Mouse (Mus musculus) embryonic facial prominence, embryonic 10.5 days (tissue): ENCODE results near the gene E330009J07Rik. TPM values are rescaled to one million over a fixed set of nuclear protein-coding genes. Genes with fewer than 3 reads are reported as not detected.

Experiments
- DNase-seq: peaks from one replicate; pipeline ENCODE4 v3.0.0-alpha.2; 2017; ENCODE audit warnings: low spot score
- H3K27ac ChIP-seq: fragments of 300-500 bp; sonication (generic); replicated peaks from 2 replicates; pipeline ENCODE4 v1.5.1; 2016; ENCODE audit warnings: mild to moderate bottlenecking
- H3K27me3 ChIP-seq: fragments of 300-500 bp; sonication (generic); replicated peaks from 2 replicates; pipeline ENCODE4 v1.6.1; 2016; ENCODE audit warnings: low read depth, mild to moderate bottlenecking; ENCODE audit not compliant: poor library complexity, severe bottlenecking
- H3K36me3 ChIP-seq: fragments of 300-500 bp; sonication (generic); replicated peaks from 2 replicates; pipeline ENCODE4 v1.6.1; 2016; ENCODE audit warnings: mild to moderate bottlenecking, moderate library complexity
- H3K4me1 ChIP-seq: fragments of 300-500 bp; sonication (generic); 2 replicates; pipeline ENCODE4 v1.6.1; 2016
- H3K4me3 ChIP-seq: fragments of 300-500 bp; sonication (generic); 2 replicates; pipeline ENCODE4 v1.5.1; 2016; ENCODE audit warnings: mild to moderate bottlenecking, moderate library complexity
- H3K9me3 ChIP-seq: fragments of 300-500 bp; sonication (generic); 2 replicates; pipeline ENCODE4 v1.6.1; 2016; ENCODE audit warnings: mild to moderate bottlenecking
- WGBS: fragments of 180-500 bp; shearing (Covaris S2); methylation state at CpG from one replicate; pipeline ENCODE4 v1.1.7; 2016; 5-methylcytosine and 5-hydroxymethylcytosine counted together
- polyA plus RNA-seq: library from polyadenylated mRNA; unstranded; fragments of >200 nt; fragmentation: Nextera tagmentation; extraction: Ambion mirVana; gene quantifications from 2 replicates; pipeline ENCODE4 v1.2.1, GENCODE M21; 2016

E330009J07Rik gene
- polyA plus RNA-seq, 1 experiment from 2014 or later, result 11.2 TPM

- peak; percentile 41 for DNase-seq
- H3K9me3 ChIP-seq, result no peaks in the 10 kb centered on the region
- H3K27me3 ChIP-seq, result no peaks in the 10 kb centered on the region
- WGBS, result 69% methylated on average over 1 of the region's 1 CpGs
- no peaks in the 10 kb centered on the region for H3K4me1 ChIP-seq
- no peak overlapping the region for H3K4me3 ChIP-seq
- H3K36me3 ChIP-seq, result peaks cover 13% of the 10 kb centered on the region
- no peak overlapping the region for H3K27ac ChIP-seq
Observed at GRCm38 (mm10) chr6:40423774-40424173, 12.2 kb downstream of the E330009J07Rik start.

GRCm38 (mm10) chr6:40423013-40423412 lies 12.9 kb downstream of the E330009J07Rik start:
- WGBS, result 88% methylated on average over 1 of the region's 1 CpGs
- Histone ChIP-seq H3K27ac (no peak overlapping the region), H3K9me3 (no peaks in the 10 kb centered on the region), H3K4me1 (no peaks in the 10 kb centered on the region), H3K36me3 (peaks cover 16% of the 10 kb centered on the region), H3K4me3 (no peak overlapping the region), H3K27me3 (no peaks in the 10 kb centered on the region)
- DNase-seq, result no peak

DNA sequence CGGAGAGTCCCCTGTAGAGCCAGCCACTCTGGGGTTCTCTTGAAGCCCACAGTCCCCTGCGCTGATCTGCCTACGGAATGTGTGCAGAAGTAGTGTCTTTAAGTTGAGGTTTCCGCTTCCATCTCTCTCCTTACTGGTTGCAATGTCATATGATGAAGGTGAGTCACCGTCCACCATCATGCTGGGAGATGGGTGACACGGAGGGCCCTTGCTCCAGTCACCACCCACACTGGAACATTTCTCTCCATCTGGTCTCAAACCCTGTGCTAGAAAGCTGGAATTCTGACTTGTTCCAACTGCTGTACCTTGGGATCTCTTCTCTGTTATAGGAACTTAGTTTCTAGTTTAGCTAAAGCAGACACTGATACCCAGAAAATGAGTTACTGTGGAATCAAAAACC lies 14.8 kb downstream of the E330009J07Rik start:
- 94% methylated on average over 6 of the region's 6 CpGs for WGBS
- Histone ChIP-seq H3K9me3 (no peaks in the 10 kb centered on the region), H3K27me3 (no peaks in the 10 kb centered on the region), H3K4me3 (no peak overlapping the region), H3K36me3 (peaks cover 23% of the 10 kb centered on the region), H3K27ac (no peak overlapping the region), H3K4me1 (no peaks in the 10 kb centered on the region)
- DNase-seq, result no peak

- DNase-seq, result no peak
- Histone ChIP-seq H3K36me3 (peaks cover 23% of the 10 kb centered on the region), H3K9me3 (no peaks in the 10 kb centered on the region), H3K4me3 (no peak overlapping the region), H3K27me3 (no peaks in the 10 kb centered on the region), H3K4me1 (no peaks in the 10 kb centered on the region), H3K27ac (no peak overlapping the region)
- 92% methylated on average over 4 of the region's 4 CpGs for WGBS
Observed at GRCm38 (mm10) chr6:40418386-40418785, 17.5 kb downstream of the E330009J07Rik start.

DNA sequence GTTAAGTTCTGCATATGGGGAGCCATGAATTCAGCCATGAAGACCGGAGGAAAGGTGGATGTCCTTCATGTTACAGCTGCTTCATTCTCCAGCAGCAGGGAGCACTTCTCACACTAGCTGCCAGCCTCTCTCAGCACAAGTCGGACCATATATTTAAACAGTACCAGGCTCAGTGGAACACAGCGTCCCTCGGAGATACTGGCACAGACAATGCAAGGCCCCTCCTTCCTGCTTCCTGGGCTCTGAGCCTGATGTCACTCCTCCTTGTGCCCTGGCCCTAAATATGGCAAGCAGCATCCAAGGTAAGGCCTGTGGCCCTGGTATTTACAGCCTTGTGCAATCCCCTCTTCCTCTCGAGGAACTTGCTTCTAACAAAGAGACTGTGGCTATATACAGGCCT lies 20.1 kb downstream of the E330009J07Rik start:
- 89% methylated on average over 5 of the region's 5 CpGs for WGBS
- no peaks in the 10 kb centered on the region for H3K27me3 ChIP-seq
- no peaks in the 10 kb centered on the region for H3K9me3 ChIP-seq
- no peaks in the 10 kb centered on the region for H3K4me1 ChIP-seq
- peaks cover 22% of the 10 kb centered on the region for H3K36me3 ChIP-seq
- no peak for DNase-seq
- H3K4me3 ChIP-seq, result no peak overlapping the region
- no peak overlapping the region for H3K27ac ChIP-seq

DNA sequence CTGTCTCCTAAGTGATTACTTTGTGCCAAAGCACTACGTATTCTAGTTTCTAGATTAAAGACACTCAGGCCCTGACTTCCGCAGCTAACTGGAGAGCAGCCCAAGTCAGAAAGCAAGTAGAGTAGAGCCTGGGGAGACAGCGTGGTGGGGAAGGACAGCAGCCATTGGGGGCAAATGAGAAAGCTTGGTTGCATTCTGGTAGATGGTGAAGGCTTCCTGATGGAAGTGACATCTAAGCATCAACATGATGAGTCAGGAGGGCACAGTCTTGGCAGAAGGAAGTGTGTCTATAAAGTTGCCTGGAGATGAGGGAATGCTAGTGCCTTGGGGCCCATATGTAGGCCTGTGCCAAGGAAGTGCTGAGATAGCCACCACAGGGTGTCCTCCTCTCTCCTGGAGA lies 22.4 kb downstream of the E330009J07Rik start:
- WGBS, result 93% methylated on average over 3 of the region's 3 CpGs
- Histone ChIP-seq H3K4me1 (no peaks in the 10 kb centered on the region), H3K36me3 (peaks cover 28% of the 10 kb centered on the region), H3K4me3 (no peak overlapping the region), H3K9me3 (no peaks in the 10 kb centered on the region), H3K27ac (no peak overlapping the region), H3K27me3 (no peaks in the 10 kb centered on the region)
- no peak for DNase-seq

GRCm38 (mm10) chr6:40413046-40413445 lies 22.9 kb downstream of the E330009J07Rik start:
- H3K4me1 ChIP-seq, result no peaks in the 10 kb centered on the region
- DNase-seq, result no peak
- no peaks in the 10 kb centered on the region for H3K9me3 ChIP-seq
- 90% methylated on average over 5 of the region's 5 CpGs for WGBS
- H3K36me3 ChIP-seq, result peaks cover 30% of the 10 kb centered on the region
- no peak overlapping the region for H3K4me3 ChIP-seq
- H3K27me3 ChIP-seq, result no peaks in the 10 kb centered on the region
- H3K27ac ChIP-seq, result no peak overlapping the region

DNA sequence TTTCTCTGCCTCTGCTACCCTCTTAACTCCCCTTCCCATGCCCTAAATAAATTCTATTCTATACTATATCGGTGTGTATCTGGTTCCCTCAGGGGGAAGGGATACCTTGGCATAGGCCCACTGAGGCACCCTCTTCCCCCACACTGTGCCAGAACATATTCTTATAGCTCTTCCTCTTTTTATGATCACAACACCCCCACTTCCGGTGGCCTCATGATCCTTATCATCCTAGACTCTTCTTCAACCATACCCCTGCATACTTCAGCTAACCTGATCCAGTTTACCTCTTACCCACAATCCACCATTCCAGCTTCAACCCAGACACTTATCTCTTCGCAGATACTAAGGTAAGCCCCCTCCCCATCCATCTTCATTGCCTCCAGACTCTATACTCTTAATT lies 24.9 kb downstream of the E330009J07Rik start:
- DNase-seq, result no peak
- Histone ChIP-seq H3K27ac (no peak overlapping the region), H3K36me3 (peaks cover 43% of the 10 kb centered on the region), H3K9me3 (no peaks in the 10 kb centered on the region), H3K4me1 (no peaks in the 10 kb centered on the region), H3K4me3 (no peak overlapping the region), H3K27me3 (no peaks in the 10 kb centered on the region)
- WGBS, result 91% methylated on average over 3 of the region's 3 CpGs

DNA sequence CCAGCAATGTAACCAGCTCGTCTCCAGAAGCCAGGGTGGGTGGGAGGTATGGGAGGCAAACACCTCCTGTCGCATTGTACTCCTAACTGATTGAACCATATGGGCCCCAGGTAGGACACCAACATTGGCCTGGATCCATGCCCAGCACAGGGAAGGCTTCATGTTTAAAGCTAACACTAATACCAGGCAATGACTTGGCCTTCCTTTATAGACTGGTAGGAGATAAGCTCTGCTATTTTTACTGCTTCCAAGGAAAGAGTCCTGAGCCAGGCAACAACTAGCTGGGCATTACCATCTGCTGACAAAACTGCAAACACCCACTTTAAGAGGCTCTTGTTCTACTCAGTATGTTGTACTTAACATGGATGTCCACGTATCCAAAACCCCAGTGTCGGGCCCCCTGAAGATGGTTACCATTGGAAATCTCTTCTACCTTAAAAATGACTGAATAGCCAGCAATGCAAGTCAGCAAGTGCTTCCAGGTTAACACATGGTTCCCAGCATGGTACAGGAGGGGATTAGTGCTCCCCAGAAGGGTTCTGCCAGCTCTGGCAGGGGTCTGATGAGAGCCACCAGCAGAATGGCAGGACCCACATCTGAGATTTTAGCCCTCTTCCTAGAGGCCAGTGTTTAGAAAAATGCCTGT lies 32.2 kb downstream of the E330009J07Rik start:
- Histone ChIP-seq H3K27ac (no peak overlapping the region), H3K4me1 (no peaks in the 10 kb centered on the region), H3K4me3 (no peak overlapping the region), H3K27me3 (no peaks in the 10 kb centered on the region), H3K9me3 (no peaks in the 10 kb centered on the region), H3K36me3 (peaks cover 89% of the 10 kb centered on the region)
- no peak for DNase-seq
- WGBS, result 97% methylated on average over 4 of the region's 4 CpGs

DNA sequence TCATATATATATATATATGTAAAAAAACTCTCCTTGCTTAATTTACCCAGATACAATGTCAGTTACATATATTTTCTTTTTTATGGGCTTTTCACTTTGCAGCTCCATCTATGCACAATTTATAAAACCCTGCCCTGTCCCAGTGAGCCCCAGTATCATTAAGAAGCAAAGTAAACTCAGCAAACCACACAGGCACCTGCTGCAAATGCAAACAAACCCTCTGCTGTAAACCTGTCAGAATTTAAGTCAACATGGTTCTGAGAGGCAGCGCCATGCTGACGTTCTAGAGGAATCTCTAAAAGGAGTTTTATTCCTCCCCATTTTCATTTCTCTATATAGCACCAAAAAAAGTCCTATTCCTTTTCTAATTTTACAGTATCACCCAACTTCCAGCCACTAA lies 33.9 kb downstream of the E330009J07Rik start:
- no peak overlapping the region for H3K4me3 ChIP-seq
- H3K9me3 ChIP-seq, result no peaks in the 10 kb centered on the region
- H3K36me3 ChIP-seq, result peaks cover 89% of the 10 kb centered on the region
- H3K27me3 ChIP-seq, result no peaks in the 10 kb centered on the region
- H3K4me1 ChIP-seq, result no peaks in the 10 kb centered on the region
- H3K27ac ChIP-seq, result no peak overlapping the region
- 93% methylated on average over 2 of the region's 2 CpGs for WGBS
- no peak for DNase-seq

GRCm38 (mm10) chr6:40393213-40393612 lies 42.7 kb downstream of the E330009J07Rik start:
- H3K27ac ChIP-seq, result no peak overlapping the region
- no peaks in the 10 kb centered on the region for H3K9me3 ChIP-seq
- WGBS, result 39% methylated on average over 3 of the region's 3 CpGs
- no peaks in the 10 kb centered on the region for H3K27me3 ChIP-seq
- H3K36me3 ChIP-seq, result peaks cover 67% of the 10 kb centered on the region
- no peaks in the 10 kb centered on the region for H3K4me1 ChIP-seq
- DNase-seq, result peak; percentile 64
- H3K4me3 ChIP-seq, result no peak overlapping the region

DNA sequence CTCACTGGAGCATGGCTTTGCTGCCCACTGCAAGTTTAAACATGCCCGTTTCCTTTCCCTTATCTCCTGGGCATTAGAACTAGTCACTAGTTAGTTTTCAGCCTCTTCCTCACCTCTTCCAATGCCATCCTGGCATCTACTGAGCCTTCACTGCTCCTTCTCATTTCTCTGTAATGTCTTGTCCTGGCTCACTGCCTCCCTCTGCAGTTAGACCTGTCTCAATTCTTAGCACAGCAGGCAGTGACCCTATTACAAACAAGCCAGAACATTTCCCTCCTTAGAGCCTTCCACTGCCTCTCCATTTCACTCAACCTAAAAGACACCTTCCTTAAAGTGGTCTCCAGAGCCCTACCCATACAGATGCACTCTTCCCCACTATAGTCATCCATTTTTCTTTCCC lies 45.0 kb downstream of the E330009J07Rik start:
- Histone ChIP-seq H3K27ac (no peak overlapping the region), H3K9me3 (no peaks in the 10 kb centered on the region), H3K36me3 (peaks cover 68% of the 10 kb centered on the region), H3K27me3 (no peaks in the 10 kb centered on the region), H3K4me1 (no peaks in the 10 kb centered on the region), H3K4me3 (no peak overlapping the region)
- WGBS, result 94% methylated on average over 1 of the region's 1 CpGs
- no peak for DNase-seq

DNA sequence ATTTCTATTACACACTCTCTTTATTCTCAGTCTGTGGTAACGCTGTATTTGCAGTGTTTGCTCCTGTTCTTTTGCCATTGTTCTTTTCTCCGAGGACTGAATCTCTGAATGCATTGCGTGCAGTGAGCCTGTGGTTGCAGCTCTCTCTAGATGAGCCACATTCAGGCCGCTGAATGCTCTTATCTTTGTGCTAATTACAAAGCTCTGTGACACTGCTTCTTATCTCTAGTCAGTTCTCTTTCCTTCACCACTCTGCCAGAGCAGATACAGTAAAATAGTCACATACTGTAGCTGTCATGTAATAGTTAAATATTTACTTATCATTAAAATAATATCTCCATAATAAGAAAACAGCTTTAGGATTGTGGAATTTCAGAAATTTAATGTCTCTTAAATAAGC lies 47.3 kb downstream of the E330009J07Rik start:
- Histone ChIP-seq H3K4me3 (no peak overlapping the region), H3K4me1 (no peaks in the 10 kb centered on the region), H3K27me3 (no peaks in the 10 kb centered on the region), H3K9me3 (no peaks in the 10 kb centered on the region), H3K36me3 (peaks cover 53% of the 10 kb centered on the region), H3K27ac (no peak overlapping the region)
- no peak for DNase-seq
- WGBS, result 81% methylated on average over 4 of the region's 4 CpGs
